Mouse (Mus musculus) Patski (cell line): ENCODE measurements at regions not wholly inside any gene's neighbourhood (a gene's known extent, or its start where the extent isn't known, plus 50 kb on each side); places are given as distances from the start of the nearest gene placed in this dataset.

Experiments
- ATAC-seq: fragments of 100-300 bp; one replicate; pipeline ENCODE4 v1.8.0; 2021
- CTCF ChIA-PET: fragments of 350-600 bp; sonication (Branson Sonifier 250); formaldehyde crosslinking; loops from one replicate; lab custom pipeline; 2022; ENCODE audit warnings: inconsistent platforms; lab: Charles Lee
- POLR2A ChIA-PET: fragments of 350-600 bp; sonication (Branson Sonifier 250); formaldehyde crosslinking; loops from one replicate; lab custom pipeline; 2022; ENCODE audit warnings: antibody characterized with exemption, inconsistent platforms; lab: Charles Lee
- DNase-seq: peaks from one replicate; pipeline ENCODE4 v3.0.0-alpha.2; 2011; ENCODE audit warnings: low read depth, low spot score
- H3K27me3 ChIP-seq: fragments of 371-371 bp; one replicate; pipeline ENCODE4 v1.5.1; 2021
- CTCF ChIP-seq: fragments of 100-300 bp; IDR thresholded peaks from one replicate; pipeline ENCODE4 v1.5.1; 2021
- in situ Hi-C: fragments of 300-500 bp; cut with MboI; formaldehyde crosslinking; loops from 3 replicates; pipeline ENCODE4 v1.11.1; 2018; ENCODE audit warnings: low pct_unique_long_range_greater_than_20kb, mixed read lengths

DNA sequence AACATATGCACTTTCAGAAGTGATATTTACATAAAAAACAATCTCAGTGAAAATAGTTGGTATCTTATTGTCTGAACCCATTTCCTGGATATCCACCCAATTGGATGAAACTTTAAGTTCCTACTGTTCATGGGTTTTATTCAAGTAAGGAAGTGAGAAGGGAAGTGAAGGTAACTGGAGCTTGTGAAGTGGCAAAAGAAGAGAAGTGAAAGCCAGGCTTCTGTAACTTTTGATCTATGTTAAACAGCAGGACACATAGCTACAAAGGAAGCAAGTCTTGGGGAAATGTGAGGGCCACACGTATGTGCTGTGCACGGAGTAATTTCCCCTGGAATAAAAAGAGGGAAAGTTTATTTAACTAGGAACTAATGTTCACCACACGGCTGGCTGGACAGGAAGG is 764.1 kb upstream of the Sox9 start:
- H3K27me3 ChIP-seq = no peaks in the 10 kb centered on the region
- DNase-seq (no peak), ATAC-seq (no peak)
- POLR2A ChIA-PET = no interaction called here
- no peak for TF ChIP-seq CTCF
- CTCF ChIA-PET = interaction anchor here (1.3 kb wide), 1 partner anchor 13 kb away, joined by 3 read pairs; no protein-coding TSS in a partner anchor
- in situ Hi-C loops = no loop called here

- DNase-seq (no peak), ATAC-seq (no peak)
- TF ChIP-seq CTCF = no peak
- in situ Hi-C loops = no loop called here
- CTCF ChIA-PET = no interaction called here
- H3K27me3 ChIP-seq = peaks cover 4% of the 10 kb centered on the region
- POLR2A ChIA-PET = no interaction called here
Observed at GRCm38 (mm10) chr11:112028031-112028430, 754.0 kb upstream of the Sox9 start.

DNA sequence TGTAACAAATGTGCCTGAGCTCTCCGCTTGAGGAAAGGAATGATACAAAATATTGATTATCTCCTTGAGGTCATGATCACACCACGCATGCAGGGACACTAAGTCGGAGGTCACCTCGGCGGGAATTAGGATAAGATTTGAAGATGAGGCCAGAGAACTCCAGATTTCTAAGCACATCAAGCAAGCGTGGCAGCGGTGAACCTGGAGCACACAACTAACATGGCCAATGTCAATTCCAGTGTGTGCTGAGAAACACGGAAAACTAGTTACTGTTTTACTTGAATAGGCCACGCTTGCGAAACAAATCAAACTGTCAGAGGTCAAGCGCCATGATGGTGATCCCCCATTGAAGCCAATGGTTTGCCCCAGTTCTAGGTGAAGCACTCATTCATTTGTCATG is 743.3 kb upstream of the Sox9 start:
- DNase-seq = no peak
- CTCF ChIA-PET = interaction anchor here (1.4 kb wide), 1 partner anchor 41 kb away, joined by 3 read pairs; no protein-coding TSS in a partner anchor
- TF ChIP-seq CTCF = no peak
- in situ Hi-C loops = no loop called here
- POLR2A ChIA-PET = interaction anchor here (0.7 kb wide), 1 partner anchor 727 kb away, joined by 3 read pairs; no protein-coding TSS in a partner anchor
- ATAC-seq = no peak
- peaks cover 2% of the 10 kb centered on the region for H3K27me3 ChIP-seq

DNA sequence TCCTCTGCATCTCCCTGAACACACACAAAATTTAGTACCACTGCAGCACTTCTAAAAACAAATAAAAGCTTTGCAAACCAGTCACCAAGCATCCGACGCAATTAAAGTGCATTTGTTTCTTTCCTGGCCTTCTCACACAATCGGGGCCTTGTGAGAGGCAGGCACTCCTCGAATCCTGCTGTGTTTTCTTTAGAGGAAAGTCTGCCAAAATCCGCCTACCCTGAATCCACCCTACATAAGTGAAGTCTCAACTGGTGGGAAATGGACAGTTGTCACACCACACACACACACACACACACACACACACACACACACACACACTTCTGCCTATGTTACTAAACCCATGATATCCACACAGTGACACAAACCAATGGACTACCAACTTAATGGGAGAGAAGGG is 737.6 kb upstream of the Sox9 start:
- ATAC-seq = no peak
- POLR2A ChIA-PET = no interaction called here
- CTCF ChIA-PET = no interaction called here
- no peak for DNase-seq
- no peak for TF ChIP-seq CTCF
- in situ Hi-C loops = no loop called here
- H3K27me3 ChIP-seq = no peaks in the 10 kb centered on the region

GRCm38 (mm10) chr11:112045353-112045752 is 736.7 kb upstream of the Sox9 start:
- ATAC-seq (no peak), DNase-seq (no peak)
- CTCF ChIA-PET = interaction anchor here (1.2 kb wide), 1 partner anchor 14 kb away, joined by 3 read pairs; no protein-coding TSS in a partner anchor
- in situ Hi-C loops = no loop called here
- POLR2A ChIA-PET = no interaction called here
- H3K27me3 ChIP-seq = no peaks in the 10 kb centered on the region
- no peak for TF ChIP-seq CTCF

DNA sequence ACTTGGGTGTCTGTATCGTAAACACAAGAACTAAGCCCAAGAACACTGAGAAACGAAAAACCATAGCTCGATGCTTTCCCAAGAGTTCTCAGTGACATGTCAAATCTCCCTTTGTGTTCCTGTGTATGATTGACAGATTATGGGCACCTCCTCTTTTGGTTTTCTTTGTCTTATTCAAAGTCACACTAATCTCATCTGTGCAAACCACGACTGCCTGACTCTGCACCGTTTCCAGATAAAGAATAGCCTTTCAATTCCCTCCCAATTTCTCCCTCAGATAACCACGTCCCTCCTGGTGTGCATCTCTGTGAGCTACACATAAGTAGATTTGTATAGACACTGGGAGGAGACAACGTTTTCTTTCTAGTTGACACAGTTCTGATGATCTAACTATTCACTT is 731.7 kb upstream of the Sox9 start:
- in situ Hi-C loops = no loop called here
- POLR2A ChIA-PET = no interaction called here
- no peak for ATAC-seq
- no peaks in the 10 kb centered on the region for H3K27me3 ChIP-seq
- TF ChIP-seq CTCF = no peak
- CTCF ChIA-PET = no interaction called here
- DNase-seq = no peak

GRCm38 (mm10) chr11:112055591-112055990 is 726.4 kb upstream of the Sox9 start:
- H3K27me3 ChIP-seq = peaks cover 4% of the 10 kb centered on the region
- in situ Hi-C loops = no loop called here
- TF ChIP-seq CTCF = no peak
- CTCF ChIA-PET = no interaction called here
- DNase-seq (no peak), ATAC-seq (no peak)
- POLR2A ChIA-PET = no interaction called here

- ChIA-PET CTCF (interaction anchor here (1.0 kb wide), 1 partner anchor 95 kb away, joined by 3 read pairs; no protein-coding TSS in a partner anchor), POLR2A (no interaction called here)
- no peak for TF ChIP-seq CTCF
- ATAC-seq = no peak
- in situ Hi-C loops = no loop called here
- DNase-seq = no peak
- H3K27me3 ChIP-seq = no peaks in the 10 kb centered on the region
Observed at GRCm38 (mm10) chr11:112067176-112067575, 714.8 kb upstream of the Sox9 start.

- ChIA-PET CTCF (no interaction called here), POLR2A (interaction anchor here (0.6 kb wide), 1 partner anchor 216 kb away, joined by 4 read pairs; no protein-coding TSS in a partner anchor)
- in situ Hi-C loops = no loop called here
- ATAC-seq = no peak
- TF ChIP-seq CTCF = no peak
- H3K27me3 ChIP-seq = no peaks in the 10 kb centered on the region
- DNase-seq = no peak
Observed at GRCm38 (mm10) chr11:112068821-112069220, 713.2 kb upstream of the Sox9 start.

DNA sequence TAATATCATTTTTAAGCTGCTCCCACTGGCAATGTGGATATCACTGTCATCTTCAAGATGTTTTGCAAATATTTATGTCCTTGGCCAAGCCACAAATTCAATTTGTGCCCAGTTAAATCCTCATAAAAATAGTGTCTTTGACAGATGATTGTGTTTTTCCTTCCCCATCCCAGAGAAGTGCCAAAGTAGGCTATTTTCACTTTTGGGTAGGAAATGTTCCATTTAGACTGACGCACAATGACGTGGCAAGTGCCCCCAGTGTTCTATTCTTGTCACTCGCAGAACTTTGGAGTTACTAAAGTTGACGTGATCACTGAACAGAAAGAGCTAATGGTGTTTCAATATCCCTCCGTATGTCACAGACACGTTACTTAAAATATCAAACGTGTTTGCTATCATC is 710.5 kb upstream of the Sox9 start:
- DNase-seq = no peak
- in situ Hi-C loops = no loop called here
- CTCF ChIA-PET = interaction anchor here (0.6 kb wide), 1 partner anchor 23 kb away, joined by 3 read pairs; no protein-coding TSS in a partner anchor
- no peak for TF ChIP-seq CTCF
- POLR2A ChIA-PET = no interaction called here
- no peaks in the 10 kb centered on the region for H3K27me3 ChIP-seq
- ATAC-seq = no peak

DNA sequence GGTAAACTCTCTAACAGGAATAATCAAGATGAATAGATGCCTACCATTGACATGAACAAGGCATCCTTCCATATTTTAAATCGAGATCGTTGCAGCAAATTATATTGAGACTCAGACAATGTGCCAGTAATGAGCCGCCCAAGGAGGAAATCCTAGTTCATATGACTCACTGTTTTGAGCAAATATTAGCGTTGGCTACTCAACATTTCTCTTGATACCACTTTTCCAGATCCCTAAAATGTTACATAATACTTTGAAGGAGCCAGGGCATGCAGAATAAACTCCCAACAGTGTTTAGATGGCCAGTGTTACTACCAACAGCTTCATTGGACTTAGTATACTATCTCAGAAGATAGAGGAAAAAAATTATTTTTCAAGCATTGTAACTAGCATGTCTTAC is 700.6 kb upstream of the Sox9 start:
- CTCF ChIA-PET = no interaction called here

GRCm38 (mm10) chr11:112083019-112083418 is 699.0 kb upstream of the Sox9 start:
- no peak for ATAC-seq
- no peaks in the 10 kb centered on the region for H3K27me3 ChIP-seq
- POLR2A ChIA-PET = no interaction called here
- DNase-seq = no peak
- CTCF ChIA-PET = interaction anchor here (0.9 kb wide), 1 partner anchor 9 kb away, joined by 3 read pairs; no protein-coding TSS in a partner anchor
- no peak for TF ChIP-seq CTCF
- in situ Hi-C loops = no loop called here

More for the DNA sequence above, 700.6 kb upstream of the Sox9 start:
- in situ Hi-C loops = no loop called here
- no peak for TF ChIP-seq CTCF
- POLR2A ChIA-PET = interaction anchor here (0.8 kb wide), 1 partner anchor 8 kb away, joined by 3 read pairs; no protein-coding TSS in a partner anchor
- ATAC-seq (no peak), DNase-seq (no peak)
- no peaks in the 10 kb centered on the region for H3K27me3 ChIP-seq
